Mouse (Mus musculus): ENCODE data around the gene Prtn3. TPM values are rescaled to one million over a fixed set of nuclear protein-coding genes. Genes with fewer than 3 reads are reported as not detected.

The Prtn3 gene
- polyA plus RNA-seq, 1 experiment from 2014 or later: 2.4 TPM

- DNase-seq (ENCODE audit: low spot score) (peak; percentile 100), ATAC-seq (peak; percentile 90)
- Histone ChIP-seq H3K9me3 (ENCODE audit: low read length) (no peaks in the 10 kb centered on the region), H3K27me3 (replicated peaks; ENCODE audit: insufficient read depth, low read length) (no peaks in the 10 kb centered on the region), H3K4me2 (replicated peaks; ENCODE audit: low read depth, low read length) (peak within 1 kb of the TSS; percentile 89), H3K4me3 (ENCODE audit: low read depth, low read length) (peak within 1 kb of the TSS; percentile 71), H3K36me3 (ENCODE audit: insufficient read depth, low read length) (no peaks in the 10 kb centered on the region), H3K27ac (ENCODE audit: low read length) (peak within 1 kb of the TSS; percentile 99), H3K9ac (replicated peaks; ENCODE audit: low read depth) (peak within 1 kb of the TSS; percentile 78), H3K4me1 (ENCODE audit: insufficient read depth, low read depth, low read length) (peaks cover 51% of the 10 kb centered on the region)
- TF ChIP-seq EP300 (IDR thresholded peaks at IDR 0.05) (no peak; the same call in 1 of the 2 replicates), CTCF (IDR thresholded peaks at IDR 0.05) (no peak)
- under 1% methylated on average over 74 of the region's 75 CpGs for WGBS
Observed at GRCm38 (mm10) chr10:79853860-79854795, 20.1 kb upstream of the Prtn3 start, which contains the start of gene Ptbp1. Ptbp1 (plus strand) TSS chr10:79854427.

- Histone ChIP-seq H3K27me3 (replicated peaks; ENCODE audit: insufficient read depth, low read length) (no peaks in the 10 kb centered on the region), H3K9ac (replicated peaks; ENCODE audit: low read depth) (peak overlapping the region; percentile 78), H3K4me2 (replicated peaks; ENCODE audit: low read depth, low read length) (peak overlapping the region; percentile 89), H3K36me3 (ENCODE audit: insufficient read depth, low read length) (peaks cover 8% of the 10 kb centered on the region; the same call in 1 of the 2 replicates), H3K4me3 (ENCODE audit: low read depth, low read length) (peak overlapping the region; percentile 71), H3K4me1 (ENCODE audit: insufficient read depth, low read depth, low read length) (peaks cover 48% of the 10 kb centered on the region), H3K27ac (ENCODE audit: low read length) (peak overlapping the region; percentile 99), H3K9me3 (ENCODE audit: low read length) (no peaks in the 10 kb centered on the region)
- TF ChIP-seq CTCF (IDR thresholded peaks at IDR 0.05): no peak
- TF ChIP-seq EP300 (IDR thresholded peaks at IDR 0.05): no peak
- ATAC-seq (peak; percentile 22), DNase-seq (ENCODE audit: low spot score) (peak; percentile 81)
- 4% methylated on average over 64 of the region's 83 CpGs for WGBS
Observed at GRCm38 (mm10) chr10:79854801-79855541, 19.3 kb upstream of the Prtn3 start.

GRCm38 (mm10) chr10:79855558-79856184 is 18.6 kb upstream of the Prtn3 start:
- under 1% methylated on average over 10 of the region's 10 CpGs for WGBS

GRCm38 (mm10) chr10:79856280-79856679 is 18.0 kb upstream of the Prtn3 start:
- Histone ChIP-seq H3K9me3 (ENCODE audit: low read length) (no peaks in the 10 kb centered on the region), H3K27ac (ENCODE audit: low read length) (peak overlapping the region; percentile 99), H3K4me1 (ENCODE audit: insufficient read depth, low read depth, low read length) (peaks cover 47% of the 10 kb centered on the region), H3K36me3 (ENCODE audit: insufficient read depth, low read length) (peaks cover 21% of the 10 kb centered on the region; the same call in 1 of the 2 replicates), H3K4me2 (replicated peaks; ENCODE audit: low read depth, low read length) (peak overlapping the region; percentile 89), H3K27me3 (replicated peaks; ENCODE audit: insufficient read depth, low read length) (no peaks in the 10 kb centered on the region), H3K9ac (replicated peaks; ENCODE audit: low read depth) (peak overlapping the region; percentile 78), H3K4me3 (ENCODE audit: low read depth, low read length) (peak overlapping the region; percentile 71)
- WGBS: 12% methylated on average over 6 of the region's 6 CpGs
- ATAC-seq (no peak), DNase-seq (ENCODE audit: low spot score) (no peak)
- TF ChIP-seq EP300 (IDR thresholded peaks at IDR 0.05) (no peak), CTCF (IDR thresholded peaks at IDR 0.05) (no peak)

More at GRCm38 (mm10) chr10:79855558-79856184, 18.6 kb upstream of the Prtn3 start:
- peak overlapping the region; percentile 78 for H3K9ac ChIP-seq (replicated peaks; ENCODE audit: low read depth)
- TF ChIP-seq CTCF (IDR thresholded peaks at IDR 0.05) (no peak), EP300 (IDR thresholded peaks at IDR 0.05) (no peak)
- H3K4me3 ChIP-seq (ENCODE audit: low read depth, low read length): peak overlapping the region; percentile 71
- peaks cover 15% of the 10 kb centered on the region; the same call in 1 of the 2 replicates for H3K36me3 ChIP-seq (ENCODE audit: insufficient read depth, low read length)
- DNase-seq (ENCODE audit: low spot score) (peak; percentile 63), ATAC-seq (no peak)
- no peaks in the 10 kb centered on the region for H3K9me3 ChIP-seq (ENCODE audit: low read length)
- H3K27me3 ChIP-seq (replicated peaks; ENCODE audit: insufficient read depth, low read length): no peaks in the 10 kb centered on the region
- H3K4me1 ChIP-seq (ENCODE audit: insufficient read depth, low read depth, low read length): peaks cover 48% of the 10 kb centered on the region
- H3K27ac ChIP-seq (ENCODE audit: low read length): peak overlapping the region; percentile 99
- peak overlapping the region; percentile 89 for H3K4me2 ChIP-seq (replicated peaks; ENCODE audit: low read depth, low read length)

GRCm38 (mm10) chr10:79856704-79857451 is 17.4 kb upstream of the Prtn3 start:
- WGBS: 2% methylated on average over 7 of the region's 7 CpGs
- peak overlapping the region; percentile 71 for H3K4me3 ChIP-seq (ENCODE audit: low read depth, low read length)
- peak overlapping the region; percentile 99 for H3K27ac ChIP-seq (ENCODE audit: low read length)
- H3K9me3 ChIP-seq (ENCODE audit: low read length): no peaks in the 10 kb centered on the region
- peak overlapping the region; percentile 78 for H3K9ac ChIP-seq (replicated peaks; ENCODE audit: low read depth)
- peaks cover 26% of the 10 kb centered on the region for H3K36me3 ChIP-seq (ENCODE audit: insufficient read depth, low read length)
- TF ChIP-seq EP300 (IDR thresholded peaks at IDR 0.05): no peak; the same call in 1 of the 2 replicates
- TF ChIP-seq CTCF (IDR thresholded peaks at IDR 0.05): no peak
- no peak for ATAC-seq
- peaks cover 41% of the 10 kb centered on the region for H3K4me1 ChIP-seq (ENCODE audit: insufficient read depth, low read depth, low read length)
- DNase-seq (ENCODE audit: low spot score): no peak
- no peaks in the 10 kb centered on the region for H3K27me3 ChIP-seq (replicated peaks; ENCODE audit: insufficient read depth, low read length)
- peak overlapping the region; percentile 89 for H3K4me2 ChIP-seq (replicated peaks; ENCODE audit: low read depth, low read length)
